Mouse (Mus musculus): ENCODE measurements around the gene Mta2. TPM values are rescaled to one million over a fixed set of nuclear protein-coding genes. Genes with fewer than 3 reads are reported as not detected.
"Not testable (repeated sequence)": the region's sequence is repeated elsewhere in the genome, so short reads cannot be mapped to it uniquely, and the experiment has no call there.

Gene Mta2
- total RNA-seq, 2 experiments from 2014 or later = 21.6 to 24.2 TPM

DNA sequence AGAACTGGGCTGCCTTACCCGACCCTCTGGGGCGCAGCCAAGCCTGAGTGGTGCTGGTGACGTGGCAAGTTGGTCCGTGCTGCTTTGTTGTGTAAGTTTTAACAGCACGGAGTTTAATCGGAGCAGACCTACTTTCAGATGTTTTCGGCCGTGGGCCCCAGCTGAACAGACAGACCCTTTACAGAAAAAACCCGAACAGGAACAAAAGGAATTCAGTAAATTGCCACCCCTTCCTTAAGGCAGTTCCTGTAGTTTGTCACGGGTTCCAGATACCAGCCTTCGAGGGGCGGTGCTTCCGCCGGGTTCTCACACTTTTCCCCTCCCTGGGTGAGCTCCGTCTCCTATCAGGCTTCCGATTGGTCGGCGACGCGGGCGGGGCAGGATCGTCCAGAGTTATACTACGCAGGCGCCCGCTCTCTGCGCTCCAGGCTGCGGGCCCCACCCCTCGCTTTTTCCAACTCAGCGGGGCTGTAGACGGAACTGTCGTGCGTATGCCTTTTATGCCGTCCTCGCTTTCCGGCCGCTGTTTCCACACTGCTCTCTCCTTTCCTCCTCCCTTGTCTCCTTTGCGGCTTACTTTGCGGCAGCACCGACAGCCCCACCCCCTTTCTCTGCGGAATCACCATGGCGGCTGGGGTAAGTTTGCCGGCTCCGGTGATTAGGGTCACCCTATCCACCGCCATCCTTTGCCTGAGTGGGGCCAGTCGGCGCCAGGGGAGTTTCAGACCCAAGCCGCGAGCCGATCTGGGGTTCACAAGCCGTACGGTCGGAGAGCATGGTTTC is 25.1 kb downstream of the Mta2 start, which contains the start of gene Eef1g:
Gene Eef1g (plus strand): TSS at position 452 of the 783 bp plus-strand sequence.
- DNase-seq (ENCODE audit: low spot score) = peak; percentile 98

GRCm38 (mm10) chr19:8967373-8967743 is 25.7 kb downstream of the Mta2 start:
- DNase-seq (ENCODE audit: low spot score) = no peak

- DNase-seq (ENCODE audit: low spot score) = no peak
Observed at GRCm38 (mm10) chr19:8967893-8968292, 26.2 kb downstream of the Mta2 start.

- DNase-seq (ENCODE audit: low spot score) = not testable (repeated sequence)
Observed at GRCm38 (mm10) chr19:8972491-8972890, 30.8 kb downstream of the Mta2 start.

- no peak for DNase-seq (ENCODE audit: low spot score)
Observed at GRCm38 (mm10) chr19:8974638-8975037, 33.0 kb downstream of the Mta2 start.

DNA sequence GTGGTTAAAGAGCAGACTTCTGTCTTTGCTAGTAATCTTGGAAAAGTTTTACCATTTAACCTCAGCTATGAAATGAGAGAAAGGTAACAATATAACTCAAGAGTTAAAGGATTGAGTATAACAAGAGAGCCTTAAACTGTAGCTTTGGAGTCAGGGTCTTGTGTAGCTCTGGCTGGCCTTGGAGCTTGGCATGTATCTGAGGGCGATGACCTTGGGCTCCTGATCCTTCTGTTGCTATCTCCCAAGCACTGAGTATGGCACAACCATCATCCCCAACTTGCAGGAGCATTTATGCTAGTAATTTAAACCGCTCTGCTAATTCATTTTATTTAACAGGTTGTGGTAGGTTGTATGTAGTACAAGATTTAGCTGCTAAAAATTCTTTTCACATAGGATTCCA is 33.8 kb downstream of the Mta2 start:
- DNase-seq (ENCODE audit: low spot score) = no peak

GRCm38 (mm10) chr19:8976535-8976934 is 34.9 kb downstream of the Mta2 start:
- DNase-seq (ENCODE audit: low spot score) = peak; percentile 75

- DNase-seq (ENCODE audit: low spot score) = no peak
Observed at GRCm38 (mm10) chr19:8980771-8981170, 39.1 kb downstream of the Mta2 start.

DNA sequence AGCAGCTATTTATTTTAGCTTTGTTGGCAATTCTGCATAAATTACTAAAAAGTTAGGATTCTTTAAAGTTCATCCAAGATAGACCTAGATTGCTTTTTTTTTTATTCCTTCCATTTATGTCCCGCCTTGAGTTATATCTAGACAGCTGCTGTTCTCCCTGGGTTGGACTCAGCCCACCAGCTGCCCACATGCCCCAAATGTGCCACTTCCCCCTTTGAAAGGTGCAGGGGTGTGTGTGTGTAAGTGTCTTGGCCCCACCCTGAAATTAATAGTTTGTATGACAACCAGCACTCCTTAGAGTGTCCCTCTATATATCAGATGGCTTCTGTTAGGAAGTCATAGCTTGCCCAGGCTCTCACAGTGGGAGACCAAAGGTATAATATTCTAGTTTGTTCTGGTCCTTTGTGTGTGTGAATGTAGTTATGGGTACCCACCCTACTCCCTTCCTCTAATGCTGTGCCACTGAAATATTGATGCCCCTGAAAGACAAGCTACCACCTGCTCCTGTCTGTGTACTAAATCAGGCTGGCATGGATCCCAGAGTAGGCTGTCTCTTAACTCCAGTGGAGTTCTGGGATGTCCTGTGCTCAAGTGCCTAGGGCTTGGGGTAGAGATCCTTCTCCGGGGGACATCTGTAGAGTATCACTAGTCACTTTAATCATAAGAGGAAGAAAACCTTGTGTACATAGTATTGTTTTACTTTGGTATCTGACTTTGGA is 39.9 kb downstream of the Mta2 start:
- DNase-seq (ENCODE audit: low spot score) = peak; percentile 81

DNA sequence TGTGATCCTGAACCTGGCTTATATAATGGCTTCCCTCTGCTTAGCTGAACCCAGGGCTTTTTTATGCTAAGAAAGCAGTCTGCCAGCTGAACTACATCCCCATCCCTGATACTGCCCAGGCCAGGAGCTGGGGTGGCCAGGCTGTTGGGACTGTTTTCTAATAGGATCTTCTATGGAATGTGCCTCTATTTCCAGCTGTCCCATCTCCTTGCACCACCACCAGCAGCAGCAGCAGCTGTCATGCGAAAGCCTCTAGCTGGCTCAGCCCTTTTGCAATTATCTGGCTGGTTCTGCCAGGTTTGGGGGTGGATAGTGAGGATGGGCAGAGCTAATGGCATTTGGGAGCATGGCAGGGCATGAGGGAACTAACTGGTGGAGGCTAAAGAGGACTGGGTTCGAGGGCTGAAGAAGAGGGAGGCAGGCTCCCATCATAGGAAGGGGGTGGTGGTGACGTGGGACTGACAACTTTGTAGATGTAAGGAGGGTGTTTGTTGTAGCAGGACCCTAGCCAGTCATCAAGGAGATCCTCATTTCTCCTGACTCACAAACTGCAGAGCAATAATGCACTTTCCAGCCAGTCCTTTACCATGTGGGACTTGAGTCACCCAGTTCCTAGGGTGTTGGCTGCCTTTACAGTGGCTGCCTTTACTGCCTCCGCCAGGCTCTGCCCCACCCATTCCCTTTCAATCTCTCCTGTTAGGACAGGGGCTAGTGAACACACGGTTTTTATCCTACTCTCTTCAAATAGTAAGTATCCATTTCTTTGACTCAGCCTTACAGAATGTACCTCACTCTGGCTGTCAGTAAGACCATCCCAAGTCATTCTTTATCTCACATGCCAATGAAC is 40.9 kb downstream of the Mta2 start:
- DNase-seq (ENCODE audit: low spot score) = no peak

DNA sequence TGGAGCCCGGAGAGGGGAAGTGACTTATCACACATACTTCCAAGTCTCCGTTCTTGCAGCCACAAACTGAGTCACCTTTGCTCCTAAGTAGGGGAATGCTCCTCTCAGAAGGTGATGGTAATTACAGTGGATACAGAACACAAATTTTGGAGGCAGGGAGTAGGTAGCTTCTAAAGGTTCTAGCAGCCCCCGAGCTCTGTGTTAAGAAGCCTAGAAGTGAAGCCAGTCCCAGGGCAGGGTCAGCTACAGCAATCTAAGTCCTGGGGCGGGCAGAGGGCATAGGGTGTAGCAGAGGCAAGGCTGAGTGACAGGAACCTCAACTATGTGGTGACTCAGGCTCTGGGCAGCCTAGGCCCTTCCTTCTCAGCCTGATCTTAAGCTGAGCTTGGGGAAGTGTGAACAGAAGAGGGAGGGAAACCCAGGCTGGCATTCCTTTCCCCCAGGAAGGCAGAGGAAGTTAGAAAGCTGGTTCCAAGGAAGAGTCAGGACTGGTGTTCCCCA is 41.5 kb downstream of the Mta2 start:
- DNase-seq (ENCODE audit: low spot score) = peak; percentile 60

- peak; percentile 77 for DNase-seq (ENCODE audit: low spot score)
Observed at GRCm38 (mm10) chr19:8984255-8984868, 42.7 kb downstream of the Mta2 start.

DNA sequence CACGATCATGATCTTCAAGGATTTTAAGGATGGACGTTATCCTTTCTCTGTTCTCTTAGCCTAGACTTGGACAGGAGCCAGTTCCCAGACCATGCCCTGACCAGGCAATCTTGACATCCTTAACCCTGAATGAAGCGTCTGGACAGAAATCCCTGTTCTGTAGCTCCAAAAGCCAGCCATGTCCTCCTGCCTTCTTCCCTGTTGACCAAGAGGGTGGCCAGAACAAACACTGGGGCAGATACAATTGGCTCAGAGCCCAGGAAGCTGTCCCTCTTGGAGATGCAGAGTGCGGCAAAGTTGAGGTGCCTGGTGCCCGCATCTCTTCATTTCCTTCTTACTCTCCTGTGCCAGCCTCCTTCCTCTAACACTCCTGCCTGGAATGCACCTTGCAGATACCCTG is 44.2 kb downstream of the Mta2 start:
- no peak for DNase-seq (ENCODE audit: low spot score)

DNA sequence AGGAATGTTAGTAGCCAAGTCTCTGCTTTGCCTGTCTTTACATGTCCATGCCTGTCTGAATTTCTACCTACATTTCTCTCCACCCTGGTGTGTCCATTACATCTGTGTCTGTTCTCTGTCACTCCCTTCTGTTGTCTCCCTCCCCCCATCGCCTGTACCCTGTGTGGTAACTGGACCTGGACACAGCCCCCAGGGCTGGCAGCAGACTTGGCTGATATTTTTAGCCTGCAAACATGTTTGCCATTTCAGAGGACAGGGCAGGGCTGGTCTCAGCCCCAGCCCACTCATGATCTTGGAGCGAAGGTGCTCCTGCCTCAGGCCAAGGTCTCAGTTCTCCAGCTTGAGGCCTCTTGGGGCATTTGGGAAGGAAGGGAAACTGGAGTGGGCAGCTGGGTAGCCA is 46.1 kb downstream of the Mta2 start:
- peak; percentile 88 for DNase-seq (ENCODE audit: low spot score)

DNA sequence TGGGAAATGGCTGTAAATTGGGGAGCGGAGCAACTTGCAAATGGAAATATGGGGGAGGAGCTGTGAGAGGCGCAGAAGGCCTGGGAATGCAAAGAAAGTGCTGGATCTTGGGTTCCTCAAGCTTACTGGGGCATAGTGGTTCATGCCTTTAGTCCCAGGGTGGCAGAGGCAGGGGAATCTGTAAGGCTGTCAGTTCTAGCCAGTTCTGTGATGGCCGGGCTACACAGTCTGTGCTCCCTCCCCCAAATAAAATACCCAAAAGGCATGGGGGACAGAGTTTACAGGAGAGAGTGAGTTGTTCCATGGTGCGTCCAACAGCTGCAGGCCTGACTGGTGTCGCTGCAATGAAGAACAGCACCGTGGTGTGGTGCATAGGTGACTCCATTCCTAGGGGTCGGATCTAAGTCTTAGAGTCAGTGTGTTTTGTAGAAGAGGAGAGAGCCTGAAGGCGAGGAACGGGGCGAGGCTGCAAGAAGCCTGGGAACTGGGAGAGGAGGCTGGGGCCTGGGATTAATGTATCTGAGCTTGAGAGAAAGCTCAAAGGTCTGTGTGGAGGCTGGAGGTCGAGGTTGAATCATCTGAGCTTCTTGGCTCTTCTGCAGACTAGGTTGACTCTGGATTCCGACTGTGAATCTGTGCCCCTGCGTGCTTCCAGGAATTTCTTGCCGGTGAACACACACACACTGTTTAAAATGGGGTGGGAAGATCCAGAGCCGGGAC is 46.8 kb downstream of the Mta2 start:
- DNase-seq (ENCODE audit: low spot score) = no peak

- DNase-seq (ENCODE audit: low spot score) = peak; percentile 87
Observed at GRCm38 (mm10) chr19:8989066-8989566, 47.4 kb downstream of the Mta2 start, which contains the start of gene Ahnak. Ahnak (plus strand) TSS chr19:8989284.

GRCm38 (mm10) chr19:8989567-8990431 is 48.1 kb downstream of the Mta2 start:
- DNase-seq (ENCODE audit: low spot score) = peak; percentile 92

- no peak for DNase-seq (ENCODE audit: low spot score)
Observed at GRCm38 (mm10) chr19:8990432-8991102, 48.9 kb downstream of the Mta2 start.
